Mouse (Mus musculus) liver, embryonic 15.5 days (tissue): ENCODE data around the gene Pllp. TPM values are rescaled to one million over a fixed set of nuclear protein-coding genes. Genes with fewer than 3 reads are reported as not detected.

Experiments
- ATAC-seq: fragments of 200-750 bp; cut with Nextera tagmentation; 2 replicates; pipeline ENCODE4 v1.8.0; 2017; ENCODE audit warnings: moderate number of reproducible peaks, mild to moderate bottlenecking, moderate library complexity; ENCODE audit not compliant: insufficient read depth
- H3K27ac ChIP-seq: fragments of 300-500 bp; sonication (generic); replicated peaks from 2 replicates; pipeline ENCODE4 v1.5.1; 2015; ENCODE audit warnings: mild to moderate bottlenecking, inconsistent platforms
- H3K27me3 ChIP-seq: fragments of 300-500 bp; sonication (generic); 2 replicates; pipeline ENCODE4 v1.6.1; 2015; ENCODE audit warnings: mild to moderate bottlenecking, inconsistent platforms
- H3K36me3 ChIP-seq: fragments of 300-500 bp; sonication (generic); replicated peaks from 2 replicates; pipeline ENCODE4 v1.6.1; 2015; ENCODE audit warnings: moderate library complexity, mild to moderate bottlenecking, inconsistent platforms
- H3K4me1 ChIP-seq: fragments of 300-500 bp; sonication (generic); replicated peaks from 2 replicates; pipeline ENCODE4 v1.6.1; 2015; ENCODE audit warnings: inconsistent platforms
- H3K4me2 ChIP-seq: fragments of 300-500 bp; sonication (generic); 2 replicates; pipeline ENCODE4 v1.6.1; 2015; ENCODE audit warnings: moderate library complexity, mild to moderate bottlenecking, inconsistent platforms
- H3K4me3 ChIP-seq: fragments of 300-500 bp; sonication (generic); replicated peaks from 2 replicates; pipeline ENCODE4 v1.5.1; 2015; ENCODE audit warnings: mild to moderate bottlenecking, inconsistent platforms
- H3K9ac ChIP-seq: fragments of 300-500 bp; sonication (generic); 2 replicates; pipeline ENCODE4 v1.6.1; 2015; ENCODE audit warnings: moderate library complexity, mild to moderate bottlenecking, inconsistent platforms
- H3K9me3 ChIP-seq: fragments of 300-500 bp; sonication (generic); replicated peaks from 2 replicates; pipeline ENCODE4 v1.6.1; 2016; ENCODE audit warnings: inconsistent platforms
- WGBS: fragments of 180-500 bp; shearing (Covaris S2); methylation state at CpG from one replicate; pipeline ENCODE4 v1.1.7; 2015; ENCODE audit warnings: mixed read lengths; ENCODE audit not compliant: insufficient replicate concordance; 5-methylcytosine and 5-hydroxymethylcytosine counted together
- polyA plus RNA-seq: library from polyadenylated mRNA; unstranded; fragments of >200 nt; fragmentation: Nextera tagmentation; extraction: Ambion mirVana; gene quantifications from 2 replicates; pipeline ENCODE4 v1.2.1, GENCODE M21; 2015

Pllp gene
- polyA plus RNA-seq, 1 experiment from 2014 or later, result 0.37 TPM

- WGBS, result 66% methylated on average over 5 of the region's 5 CpGs
- no peak overlapping the region for H3K27ac ChIP-seq
- no peak overlapping the region for H3K4me2 ChIP-seq
- no peaks in the 10 kb centered on the region for H3K36me3 ChIP-seq
- H3K9ac ChIP-seq, result no peak overlapping the region
- H3K9me3 ChIP-seq, result no peaks in the 10 kb centered on the region
- H3K4me3 ChIP-seq, result no peak overlapping the region
- no peak for ATAC-seq
- peaks cover 19% of the 10 kb centered on the region for H3K4me1 ChIP-seq
- peaks cover 5% of the 10 kb centered on the region for H3K27me3 ChIP-seq
Observed at GRCm38 (mm10) chr8:94725998-94726397, 29.9 kb upstream of the Pllp start.

DNA sequence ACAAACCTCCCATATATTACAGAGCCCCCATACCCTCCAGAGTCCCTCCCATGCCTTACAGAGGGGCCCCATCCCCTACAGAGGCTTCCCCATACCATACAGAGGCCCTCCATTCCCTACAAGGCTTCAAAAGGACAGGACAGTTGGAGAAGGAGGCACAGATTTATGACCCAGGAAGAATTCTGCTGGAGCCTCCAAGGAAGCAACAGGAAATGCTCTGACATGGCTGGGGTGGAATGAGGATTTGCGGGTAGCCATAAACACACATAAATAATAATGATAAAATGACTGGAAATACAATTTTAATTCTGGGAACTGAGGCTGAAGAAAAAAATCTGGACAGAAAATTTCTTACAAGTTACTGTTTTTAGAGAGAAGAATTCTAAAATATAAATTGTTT, 20.8 kb upstream of the Pllp start:
- 65% methylated on average over 1 of the region's 1 CpGs for WGBS
- no peak for ATAC-seq
- Histone ChIP-seq H3K4me2 (no peak overlapping the region), H3K4me1 (no peaks in the 10 kb centered on the region), H3K9ac (no peak overlapping the region), H3K4me3 (no peak overlapping the region), H3K36me3 (no peaks in the 10 kb centered on the region), H3K9me3 (no peaks in the 10 kb centered on the region), H3K27ac (no peak overlapping the region), H3K27me3 (peaks cover 68% of the 10 kb centered on the region)

DNA sequence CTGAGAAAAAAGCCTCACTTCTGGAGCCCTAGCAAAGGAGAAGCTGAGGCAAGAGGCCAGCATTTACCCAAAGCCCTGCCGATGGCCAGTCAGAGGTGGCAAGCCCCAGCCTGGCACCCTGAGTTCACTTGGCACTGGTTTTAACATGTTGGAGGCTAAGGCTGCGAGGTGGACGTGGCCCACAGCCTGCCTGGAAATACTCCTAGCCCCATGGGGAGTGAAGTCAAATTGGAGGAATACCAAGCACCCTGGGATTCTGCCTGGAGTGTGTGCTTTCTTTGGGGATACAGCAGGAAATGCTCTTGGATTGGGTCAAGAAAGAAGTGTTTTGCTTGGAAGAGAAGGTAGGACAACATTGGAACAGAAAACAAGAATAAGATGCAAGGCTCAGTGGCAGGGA, 19.8 kb upstream of the Pllp start:
- Histone ChIP-seq H3K4me3 (no peak overlapping the region), H3K9ac (no peak overlapping the region), H3K4me1 (no peaks in the 10 kb centered on the region), H3K27me3 (peaks cover 73% of the 10 kb centered on the region), H3K27ac (no peak overlapping the region), H3K4me2 (no peak overlapping the region), H3K36me3 (no peaks in the 10 kb centered on the region), H3K9me3 (no peaks in the 10 kb centered on the region)
- WGBS, result 59% methylated on average over 3 of the region's 3 CpGs
- no peak for ATAC-seq

GRCm38 (mm10) chr8:94714556-94714955, 18.5 kb upstream of the Pllp start:
- Histone ChIP-seq H3K36me3 (no peaks in the 10 kb centered on the region), H3K4me1 (no peaks in the 10 kb centered on the region), H3K27ac (no peak overlapping the region), H3K4me2 (no peak overlapping the region), H3K9ac (no peak overlapping the region), H3K4me3 (no peak overlapping the region), H3K27me3 (peaks cover 77% of the 10 kb centered on the region), H3K9me3 (no peaks in the 10 kb centered on the region)
- ATAC-seq, result no peak
- 41% methylated on average over 5 of the region's 5 CpGs for WGBS

- WGBS, result 9% methylated on average over 5 of the region's 5 CpGs
- Histone ChIP-seq H3K9ac (no peak overlapping the region), H3K4me1 (peaks cover 10% of the 10 kb centered on the region), H3K27me3 (peaks cover 80% of the 10 kb centered on the region), H3K27ac (no peak overlapping the region), H3K9me3 (no peaks in the 10 kb centered on the region), H3K4me3 (no peak overlapping the region), H3K4me2 (0 out of 2 replicates have a peak overlapping the region, but pooled peaks have one; percentile 1), H3K36me3 (no peaks in the 10 kb centered on the region)
- no peak for ATAC-seq
Observed at GRCm38 (mm10) chr8:94711160-94711718, 15.2 kb upstream of the Pllp start.

- ATAC-seq, result no peak
- no peaks in the 10 kb centered on the region for H3K36me3 ChIP-seq
- no peak overlapping the region for H3K4me3 ChIP-seq
- no peak overlapping the region for H3K27ac ChIP-seq
- H3K4me1 ChIP-seq, result peaks cover 19% of the 10 kb centered on the region
- 54% methylated on average over 8 of the region's 8 CpGs for WGBS
- H3K9me3 ChIP-seq, result no peaks in the 10 kb centered on the region
- no peak overlapping the region for H3K4me2 ChIP-seq
- peaks cover 78% of the 10 kb centered on the region for H3K27me3 ChIP-seq
- no peak overlapping the region for H3K9ac ChIP-seq
Observed at GRCm38 (mm10) chr8:94710336-94710735, 14.3 kb upstream of the Pllp start.

- H3K9me3 ChIP-seq, result no peaks in the 10 kb centered on the region
- H3K4me2 ChIP-seq, result no peak overlapping the region
- no peak overlapping the region for H3K4me3 ChIP-seq
- WGBS, result 64% methylated on average over 9 of the region's 9 CpGs
- no peak overlapping the region for H3K9ac ChIP-seq
- H3K4me1 ChIP-seq, result peaks cover 43% of the 10 kb centered on the region
- no peak overlapping the region for H3K27ac ChIP-seq
- no peaks in the 10 kb centered on the region for H3K36me3 ChIP-seq
- no peak for ATAC-seq
- peaks cover 49% of the 10 kb centered on the region for H3K27me3 ChIP-seq
Observed at GRCm38 (mm10) chr8:94706732-94707395, 10.8 kb upstream of the Pllp start.

DNA sequence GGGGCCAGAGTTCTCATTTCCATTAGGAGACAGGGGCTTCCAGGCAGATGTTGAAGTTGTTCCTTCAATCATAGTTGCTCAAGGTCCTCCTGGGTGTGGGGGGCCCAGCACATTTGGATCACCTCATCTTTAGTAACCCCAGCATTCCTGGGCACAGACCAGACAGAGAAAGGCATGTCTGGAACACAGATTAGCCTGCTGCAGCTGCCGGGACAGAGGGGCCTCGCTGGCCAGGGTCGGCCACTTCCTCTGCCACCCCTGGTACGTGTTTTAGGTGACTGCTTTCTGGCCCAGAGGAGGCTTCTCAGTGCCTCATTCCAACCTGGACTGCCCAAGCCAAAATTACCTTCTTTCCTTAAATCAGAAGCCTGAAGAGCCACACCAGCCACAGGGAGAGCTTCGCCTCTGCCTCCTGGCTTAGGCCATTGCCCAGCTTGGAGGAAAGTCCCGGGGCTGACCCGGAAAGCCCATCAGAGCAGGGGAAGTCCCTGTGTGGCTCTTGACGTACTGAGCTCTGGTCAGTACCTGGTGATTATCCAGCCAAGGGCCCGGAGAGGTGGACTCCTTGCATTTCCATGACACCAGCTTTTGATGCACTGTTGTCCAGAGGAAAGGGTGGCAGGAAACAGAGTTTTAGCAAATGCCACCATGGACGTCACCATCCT, 9.6 kb upstream of the Pllp start:
- no peak overlapping the region for H3K9ac ChIP-seq
- no peak overlapping the region for H3K4me3 ChIP-seq
- H3K27me3 ChIP-seq, result peaks cover 39% of the 10 kb centered on the region
- H3K4me1 ChIP-seq, result peaks cover 43% of the 10 kb centered on the region
- no peak overlapping the region for H3K27ac ChIP-seq
- WGBS, result 58% methylated on average over 10 of the region's 10 CpGs
- ATAC-seq, result no peak
- no peaks in the 10 kb centered on the region for H3K36me3 ChIP-seq
- no peak overlapping the region for H3K4me2 ChIP-seq
- H3K9me3 ChIP-seq, result no peaks in the 10 kb centered on the region

DNA sequence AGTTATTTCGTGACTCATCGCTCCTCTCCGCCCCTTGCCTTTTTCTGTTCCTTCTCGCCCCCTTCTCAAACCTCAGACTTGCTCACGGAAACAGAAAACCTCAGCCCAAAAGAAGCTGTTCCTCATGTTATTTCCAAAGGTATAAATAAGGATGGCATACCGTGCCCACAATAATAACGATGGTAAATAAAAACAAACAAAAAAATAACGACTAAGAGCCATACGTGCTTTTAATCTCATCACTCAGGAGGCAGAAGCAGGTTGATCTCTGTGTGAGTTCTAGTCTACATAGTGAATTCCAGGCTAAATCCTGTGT, 8.5 kb upstream of the Pllp start:
- H3K27ac ChIP-seq, result no peak overlapping the region
- peak overlapping the region; percentile 58 for H3K4me3 ChIP-seq
- 10% methylated on average over 9 of the region's 9 CpGs for WGBS

DNA sequence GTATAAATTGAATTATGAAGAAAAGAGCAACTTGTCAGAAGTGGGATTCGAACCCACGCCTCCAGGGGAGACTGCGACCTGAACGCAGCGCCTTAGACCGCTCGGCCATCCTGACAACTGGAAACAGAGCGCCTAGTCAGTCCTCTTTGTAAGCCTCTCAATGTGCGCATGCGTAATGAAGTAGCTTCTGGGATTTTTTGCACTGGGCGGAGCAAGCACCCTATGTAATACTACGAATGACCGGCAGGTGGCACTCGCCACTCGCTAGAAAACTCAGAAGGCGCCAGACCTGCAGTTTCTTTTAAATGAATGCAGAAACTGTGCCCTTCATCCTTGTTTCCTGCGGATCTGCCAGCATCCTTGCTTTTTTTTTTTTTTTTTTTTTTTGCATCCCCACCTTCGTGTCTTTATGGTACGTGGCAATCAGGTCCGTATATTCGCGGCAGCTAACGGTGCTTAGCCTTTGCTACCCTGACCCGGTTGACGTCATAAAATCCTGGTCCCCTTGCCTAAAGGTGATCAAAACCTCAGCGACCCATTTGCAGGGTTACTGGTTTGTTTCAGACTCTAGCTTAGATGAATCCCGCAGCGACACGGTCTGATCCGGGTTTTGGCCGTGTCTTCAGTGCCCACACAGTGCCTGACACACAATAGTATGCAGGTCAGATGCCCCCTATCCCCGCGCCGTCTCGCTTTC, 8.0 kb upstream of the Pllp start:
- WGBS, result under 1% methylated on average over 35 of the region's 35 CpGs
- Histone ChIP-seq H3K27ac (no peak overlapping the region), H3K4me1 (peaks cover 43% of the 10 kb centered on the region), H3K27me3 (peaks cover 33% of the 10 kb centered on the region), H3K9me3 (no peaks in the 10 kb centered on the region), H3K4me3 (peak overlapping the region; percentile 58), H3K36me3 (no peaks in the 10 kb centered on the region), H3K9ac (peak overlapping the region; percentile 56), H3K4me2 (peak overlapping the region; percentile 85)
- ATAC-seq, result peak; percentile 87

More for the DNA sequence above, 8.5 kb upstream of the Pllp start:
- ATAC-seq, result no peak
- Histone ChIP-seq H3K4me2 (peak overlapping the region; percentile 85), H3K9ac (peak overlapping the region; percentile 56), H3K9me3 (no peaks in the 10 kb centered on the region), H3K4me1 (peaks cover 43% of the 10 kb centered on the region), H3K27me3 (peaks cover 33% of the 10 kb centered on the region), H3K36me3 (no peaks in the 10 kb centered on the region)
